Mouse (Mus musculus) megakaryocyte, embryonic 14.5 days (primary cell): Measurements from ENCODE around the gene Lxn.

Experiments used
- FLI1 ChIP-seq: IDR thresholded peaks from 2 replicates; pipeline ENCODE4 v1.6.1; 2012; ENCODE audit warnings: low read length, inconsistent platforms, mixed read lengths
- GATA1 ChIP-seq: IDR thresholded peaks from 3 replicates; pipeline ENCODE4 v1.6.1; 2012; ENCODE audit warnings: mixed read lengths, low read length, inconsistent platforms, borderline replicate concordance

GRCm38 (mm10) chr3:67449660-67450059 lies 14.1 kb downstream of the Lxn start:
- TF ChIP-seq GATA1 (no peak), FLI1 (no peak)
